Mouse (Mus musculus): ENCODE data around the gene Bicdl1.

GRCm38 (mm10) chr5:115695191-115695770 lies 36.1 kb downstream of the Bicdl1 start:
- no peak for TF ChIP-seq CTCF (IDR thresholded peaks at IDR 0.05; ENCODE audit: extremely low read depth, insufficient read length, insufficient replicate concordance, low read depth, low read length)
- TF ChIP-seq POLR2A (IDR thresholded peaks at IDR 0.05; ENCODE audit: low read depth, low read length), result no peak
